Mouse (Mus musculus) c-Kit-positive CD71-positive TER-119-positive erythroid progenitor cells, embryonic 14.5 days (primary cell): ENCODE results near the gene Mid1.
"Not testable (repeated sequence)": the region's sequence is repeated elsewhere in the genome, so short reads cannot be mapped to it uniquely, and the experiment has no call there.

ENCODE experiments used
- DNase-seq: peaks from one replicate; pipeline ENCODE4 v3.0.0-alpha.2; 2013; ENCODE audit warnings: low spot score

Gene Mid1

GRCm38 (mm10) chrX:169972131-169972530 lies 287.1 kb downstream of the Mid1 start:
- DNase-seq, result peak; percentile 34

- peak; percentile 26 for DNase-seq
Measured at GRCm38 (mm10) chrX:169972791-169973494, 287.9 kb downstream of the Mid1 start.

DNA sequence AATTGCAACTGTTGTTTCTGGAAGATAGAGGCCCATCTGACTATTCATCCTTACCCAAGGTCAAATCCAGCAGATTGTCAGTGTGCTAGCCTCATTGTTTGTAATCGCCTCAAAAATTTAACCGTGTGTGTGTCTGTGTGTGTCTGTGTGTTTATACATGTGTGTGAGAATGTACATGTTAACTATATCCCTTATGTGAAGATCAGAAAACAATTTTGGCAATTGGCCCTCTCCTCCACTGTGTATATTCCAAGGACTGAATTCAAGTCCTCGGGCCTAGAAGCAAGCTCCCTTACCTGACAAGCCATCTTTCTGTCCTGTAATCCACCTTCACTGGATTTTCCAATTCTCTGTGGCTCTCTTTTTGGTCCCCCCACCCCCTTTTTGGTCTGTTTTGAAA lies 288.8 kb downstream of the Mid1 start:
- peak; percentile 17 for DNase-seq

- DNase-seq, result not testable (repeated sequence)
Measured at GRCm38 (mm10) chrX:169974456-169974855, 289.5 kb downstream of the Mid1 start.

- peak; percentile 13 for DNase-seq
Measured at GRCm38 (mm10) chrX:169974974-169975373, 290.0 kb downstream of the Mid1 start.

- peak; percentile 17 for DNase-seq
Measured at GRCm38 (mm10) chrX:169975681-169976131, 290.7 kb downstream of the Mid1 start.

- DNase-seq, result not testable (repeated sequence)
Measured at GRCm38 (mm10) chrX:169976340-169976739, 291.3 kb downstream of the Mid1 start.

DNA sequence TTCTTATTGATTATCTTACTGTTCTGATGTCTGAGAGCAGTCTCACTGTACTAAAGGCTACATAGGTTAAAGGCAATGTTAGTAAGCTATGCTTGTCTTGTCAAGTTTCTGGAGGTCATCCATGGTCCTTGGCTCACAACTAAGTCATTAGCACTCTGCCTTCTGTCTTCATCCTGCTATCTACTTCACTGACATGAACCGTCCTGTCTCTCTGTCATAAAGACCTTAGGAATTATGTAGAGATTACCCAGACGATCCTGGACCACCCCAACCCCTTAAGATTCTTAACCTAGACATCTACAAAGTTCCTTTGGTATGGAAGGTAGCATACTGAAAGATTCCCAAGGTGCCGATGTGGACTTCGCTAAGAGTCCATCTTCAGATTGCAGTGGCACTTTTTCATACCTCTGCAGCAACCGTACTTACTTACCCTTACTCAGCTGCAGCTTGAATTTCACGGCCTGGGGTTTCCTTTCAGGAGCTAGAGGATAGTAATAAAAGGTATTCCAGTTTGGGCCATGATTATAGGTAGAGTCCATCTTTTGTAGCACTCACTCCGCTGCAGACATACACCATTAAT lies 292.9 kb downstream of the Mid1 start:
- DNase-seq, result peak; percentile 15

- peak; percentile 65 for DNase-seq
Measured at GRCm38 (mm10) chrX:169978436-169979381, 293.7 kb downstream of the Mid1 start.

DNA sequence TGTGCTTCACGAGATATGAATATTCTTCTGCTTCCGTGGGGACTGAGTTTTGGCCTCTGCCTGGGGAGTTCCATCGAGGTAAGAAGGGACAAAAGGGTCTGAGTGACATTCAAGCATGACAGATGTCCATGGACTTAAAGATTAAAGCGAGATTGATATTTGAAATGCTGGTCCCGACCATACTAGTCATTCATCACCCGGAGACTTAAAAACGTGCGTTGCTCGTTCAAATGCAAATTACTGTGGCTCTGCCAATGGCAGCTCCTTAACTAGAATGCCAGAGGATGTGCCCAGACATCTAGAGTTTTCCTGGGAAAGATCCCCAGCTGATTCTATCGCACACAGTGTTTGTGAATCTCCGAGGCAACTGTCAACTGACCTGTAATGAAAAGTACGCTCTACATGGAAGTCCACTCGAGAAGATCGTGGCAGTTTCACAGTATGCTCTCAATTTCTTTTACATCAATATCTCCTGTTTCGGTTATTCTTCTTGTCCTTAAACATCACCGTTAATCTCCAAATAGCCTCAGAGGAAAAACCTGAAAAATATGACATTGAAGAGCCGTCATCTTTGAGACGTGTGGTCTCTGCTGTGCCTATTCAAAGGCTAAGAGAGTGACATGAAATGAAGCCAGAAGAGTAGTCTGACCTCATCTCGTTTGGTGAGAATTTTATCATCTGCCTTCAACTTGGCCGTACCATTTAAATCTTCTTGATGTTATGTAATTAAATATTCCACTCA lies 294.6 kb downstream of the Mid1 start:
- DNase-seq, result peak; percentile 29

DNA sequence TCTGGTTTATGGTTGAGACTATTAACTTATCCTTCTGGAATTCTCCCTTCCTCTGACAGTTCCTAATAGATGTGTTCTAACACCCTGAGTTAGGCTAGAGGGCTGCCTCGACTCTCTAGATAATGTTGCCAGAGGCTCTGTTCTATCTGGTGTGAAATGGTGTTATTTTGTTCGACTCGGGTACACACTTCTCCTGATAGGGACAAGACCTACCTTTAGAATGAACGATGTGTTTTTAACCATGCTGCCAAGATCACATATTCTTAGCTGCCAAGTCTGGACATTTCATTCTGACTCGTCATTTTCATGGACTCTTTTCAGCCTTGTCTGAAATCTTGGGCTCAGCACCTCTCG lies 295.2 kb downstream of the Mid1 start:
- peak; percentile 26 for DNase-seq

GRCm38 (mm10) chrX:169980809-169981289 lies 295.9 kb downstream of the Mid1 start:
- DNase-seq, result peak; percentile 24

DNA sequence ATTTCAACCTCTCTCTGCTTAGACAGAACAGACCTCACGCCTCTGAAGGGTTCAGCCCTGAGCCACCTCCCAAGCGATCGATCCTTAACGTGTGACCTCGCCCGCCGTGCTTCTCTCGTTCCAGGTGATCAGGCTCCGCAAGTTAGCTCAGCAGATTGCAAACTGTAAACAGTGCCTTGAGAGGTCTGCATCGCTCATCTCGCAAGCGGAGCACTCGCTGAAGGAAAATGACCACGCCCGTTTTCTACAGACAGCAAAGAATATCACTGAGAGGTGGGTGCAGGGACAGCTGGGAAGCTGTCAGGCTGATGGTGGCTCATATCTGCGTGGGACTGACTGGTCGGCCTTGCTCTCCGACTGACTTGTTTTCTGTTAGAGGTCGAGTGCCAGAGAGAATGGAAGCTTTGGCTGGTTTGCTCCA lies 296.8 kb downstream of the Mid1 start:
- not testable (repeated sequence) for DNase-seq

DNA sequence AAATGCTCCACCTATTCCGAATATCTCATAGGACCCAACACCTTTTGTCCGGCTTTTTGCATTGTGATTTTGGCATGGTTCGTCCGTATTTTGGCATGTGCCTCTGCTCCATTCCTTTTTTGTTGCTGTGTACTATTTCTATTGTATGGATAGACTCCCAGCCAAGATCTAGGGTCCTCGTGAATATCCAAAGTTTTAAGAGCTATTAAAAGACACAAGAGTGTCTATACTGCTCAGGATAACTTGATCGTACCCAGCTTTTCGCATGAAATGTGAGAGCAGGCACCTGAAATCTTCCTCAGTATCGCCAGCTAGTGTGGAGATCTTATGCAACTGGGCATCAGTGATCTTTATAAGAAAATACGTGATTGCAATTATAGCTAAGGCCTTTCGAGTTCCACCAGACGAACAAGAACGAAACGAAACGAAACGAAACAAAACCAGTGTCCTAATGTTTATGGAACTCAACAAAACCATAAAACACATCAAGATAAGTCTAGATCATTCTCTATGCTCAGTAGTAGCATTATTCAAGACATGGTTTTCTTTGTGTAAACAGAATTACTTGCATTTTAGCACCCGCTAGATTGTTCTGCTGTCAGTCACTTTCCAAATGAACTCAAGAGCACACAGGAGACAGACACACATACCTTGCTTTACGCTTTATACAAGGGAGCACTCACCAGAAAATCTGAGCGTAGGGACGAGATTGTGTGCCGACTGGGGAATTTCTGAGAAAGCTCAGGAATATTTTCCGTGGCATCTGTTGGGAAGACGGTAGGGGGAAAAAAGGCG lies 297.8 kb downstream of the Mid1 start:
- DNase-seq, result peak; percentile 28

DNA sequence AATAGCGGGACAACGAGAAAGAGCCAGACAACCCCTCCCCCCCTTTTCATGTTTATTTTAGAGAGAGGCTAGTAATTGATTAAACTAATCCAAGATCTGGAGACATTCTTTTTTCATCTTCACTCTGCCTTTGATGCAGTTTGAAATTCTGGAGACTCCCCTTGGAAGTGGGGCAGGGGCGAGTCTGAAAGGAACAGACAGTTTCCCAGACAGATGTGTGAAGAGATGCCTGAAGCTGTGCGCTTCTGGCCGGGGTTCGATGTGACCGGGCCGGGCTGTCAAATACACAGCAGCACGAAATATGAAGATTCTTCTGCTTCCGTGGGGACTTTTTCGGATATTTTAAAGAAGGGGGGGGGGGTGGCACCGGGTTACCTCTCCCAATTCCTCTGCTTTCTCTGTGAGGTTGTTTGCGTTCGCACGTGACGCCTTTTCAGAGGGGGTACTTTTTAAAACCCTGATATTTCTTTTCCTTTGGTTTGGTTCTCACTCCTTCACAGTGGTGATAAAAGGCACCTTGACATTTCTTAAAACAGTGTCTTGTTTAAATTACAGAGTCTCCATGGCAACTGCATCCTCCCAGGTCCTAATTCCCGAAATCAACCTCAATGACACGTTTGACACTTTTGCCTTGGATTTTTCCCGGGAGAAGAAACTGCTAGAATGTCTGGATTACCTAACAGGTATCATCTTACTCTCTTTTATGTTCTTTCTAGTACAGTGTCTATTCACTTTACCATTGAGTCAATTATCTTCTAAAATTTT lies 298.6 kb downstream of the Mid1 start:
- peak; percentile 17 for DNase-seq

DNA sequence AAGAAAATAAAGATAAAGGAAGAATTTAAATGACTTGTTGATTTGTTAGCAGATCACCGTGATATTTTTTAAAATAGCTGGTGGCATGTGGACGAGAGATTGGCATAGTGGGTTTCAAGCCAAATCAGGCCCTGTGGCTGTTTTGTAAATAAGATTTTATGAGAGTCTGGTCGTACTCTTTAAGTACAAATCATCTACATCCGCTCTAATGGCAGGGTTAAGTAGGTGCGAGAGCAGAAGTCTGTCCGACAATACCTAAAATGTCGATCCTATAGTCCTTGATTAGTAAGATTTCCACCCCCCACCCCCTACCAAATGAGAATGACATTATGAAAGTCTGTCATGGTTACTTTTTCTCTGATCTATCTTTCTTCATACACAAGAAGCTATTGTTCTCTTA lies 299.3 kb downstream of the Mid1 start:
- DNase-seq, result peak; percentile 16

DNA sequence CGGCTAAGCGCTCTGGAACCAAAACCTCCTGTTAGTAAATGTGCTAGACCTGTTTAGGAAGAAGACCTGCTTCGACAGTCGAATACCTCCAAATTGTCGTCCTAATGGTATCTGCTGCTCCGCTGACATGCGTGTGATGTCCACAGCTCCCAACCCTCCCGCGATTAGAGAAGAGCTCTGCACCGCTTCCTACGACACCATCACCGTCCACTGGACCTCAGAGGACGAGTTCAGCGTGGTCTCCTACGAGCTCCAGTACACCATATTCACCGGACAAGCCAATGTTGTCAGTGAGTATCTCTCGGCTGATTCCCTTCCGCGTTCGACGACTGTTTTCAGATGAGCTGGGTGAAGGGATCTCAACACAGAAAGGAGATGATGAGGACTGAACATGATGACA lies 299.9 kb downstream of the Mid1 start:
- not testable (repeated sequence) for DNase-seq

DNA sequence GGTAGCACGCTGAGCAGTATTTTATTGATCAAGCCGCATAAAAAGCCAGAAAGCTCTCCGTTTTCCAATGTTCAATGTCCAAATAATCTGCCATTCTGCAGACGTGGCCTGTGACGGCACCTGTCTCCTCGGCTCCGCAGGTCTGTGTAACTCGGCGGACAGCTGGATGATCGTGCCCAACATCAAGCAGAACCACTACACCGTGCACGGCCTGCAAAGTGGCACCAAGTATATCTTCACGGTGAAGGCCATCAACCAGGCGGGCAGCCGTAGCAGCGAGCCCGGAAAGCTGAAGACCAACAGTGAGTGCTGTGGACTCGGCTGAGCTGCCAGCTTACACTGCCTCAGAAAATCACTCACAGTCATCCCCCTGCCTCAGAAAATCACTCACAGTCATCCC lies 300.8 kb downstream of the Mid1 start:
- DNase-seq, result peak; percentile 28

- peak; percentile 82 for DNase-seq
Measured at GRCm38 (mm10) chrX:169986519-169987367, 301.7 kb downstream of the Mid1 start.
